Mouse (Mus musculus) cerebellum, adult (tissue): ENCODE measurements around the gene Lrrfip2.

Source experiments
- ATAC-seq: cut with Nextera tagmentation; 2 replicates; pipeline ENCODE4 v1.9.2; 2017; ENCODE audit warnings: mild to moderate bottlenecking, moderate library complexity, mixed read lengths; ENCODE audit not compliant: insufficient number of reproducible peaks, low FRiP score, low TSS enrichment

Gene Lrrfip2

GRCm38 (mm10) chr9:111272356-111272755 lies 155.0 kb downstream of the Lrrfip2 start:
- ATAC-seq: no peak

GRCm38 (mm10) chr9:111272996-111273785 lies 155.8 kb downstream of the Lrrfip2 start:
- no peak for ATAC-seq

GRCm38 (mm10) chr9:111273958-111274357 lies 156.6 kb downstream of the Lrrfip2 start:
- ATAC-seq: no peak

GRCm38 (mm10) chr9:111275156-111275555 lies 157.8 kb downstream of the Lrrfip2 start:
- no peak for ATAC-seq
